Mouse (Mus musculus) frontal cortex, postnatal 36 days (tissue): ENCODE measurements around the gene Oaf.

Experiments used
- DNase-seq, 2 experiments: peaks; one replicate each; pipeline ENCODE4 v3.0.0; 2022; ENCODE audit warnings: low spot score in 2 of 2

Gene Oaf

DNA sequence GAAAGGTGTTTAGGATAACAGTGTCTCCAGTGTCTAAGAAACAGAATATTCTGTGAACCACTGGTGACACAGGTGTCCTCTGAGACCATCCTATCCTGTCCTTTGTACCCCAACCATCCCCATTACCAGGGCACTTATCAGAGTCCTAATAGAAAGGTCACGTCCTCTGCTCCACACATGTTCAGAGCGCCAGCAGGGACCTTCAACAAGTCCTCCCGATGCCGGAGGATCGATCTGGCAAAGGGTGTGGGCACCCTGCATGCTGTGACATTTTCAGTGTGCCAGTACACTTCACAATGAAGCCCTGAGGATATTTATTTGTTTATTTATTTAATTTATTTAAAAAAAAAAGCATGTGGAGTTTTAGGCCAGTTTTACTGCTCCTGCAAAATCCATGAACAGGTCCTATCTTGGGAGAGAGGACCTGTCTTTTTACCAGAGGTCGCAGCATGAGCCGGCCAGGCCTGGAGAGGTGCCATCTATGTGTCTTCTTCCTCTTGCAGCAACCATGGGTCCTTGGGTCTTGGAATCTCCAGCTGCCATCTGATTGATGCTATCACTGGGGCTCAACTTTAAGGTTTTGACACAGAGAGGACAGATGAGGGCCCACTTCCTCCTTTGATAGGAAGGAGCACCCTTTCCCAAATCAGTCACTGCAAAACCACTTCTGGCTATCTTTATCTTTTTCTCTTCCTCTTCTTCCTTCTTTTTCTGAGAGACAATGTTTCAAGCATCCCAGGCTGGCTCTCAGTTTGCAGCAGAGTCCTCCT is 6.3 kb upstream of the Oaf start:
- DNase-seq, result no peak

DNA sequence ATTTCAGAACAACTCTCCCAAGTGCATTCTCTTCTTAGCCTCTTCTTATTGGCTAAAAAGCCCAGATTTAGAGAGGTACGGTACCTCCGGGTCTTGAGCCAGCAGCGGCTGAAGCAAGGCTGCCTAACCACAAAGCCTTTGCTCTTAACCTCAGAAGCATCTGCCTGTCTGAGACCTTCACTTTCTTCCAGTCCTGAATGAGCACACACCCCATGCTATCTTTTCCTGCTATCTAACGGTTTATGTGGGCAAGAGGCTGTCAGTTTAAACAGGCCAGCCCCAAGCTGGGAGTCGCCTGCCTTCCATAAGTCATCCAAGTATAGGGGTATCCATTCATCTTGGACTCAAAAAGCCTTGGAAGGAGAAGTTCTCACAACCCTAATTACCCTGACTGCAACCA is 2.7 kb upstream of the Oaf start:
- no peak for DNase-seq

DNA sequence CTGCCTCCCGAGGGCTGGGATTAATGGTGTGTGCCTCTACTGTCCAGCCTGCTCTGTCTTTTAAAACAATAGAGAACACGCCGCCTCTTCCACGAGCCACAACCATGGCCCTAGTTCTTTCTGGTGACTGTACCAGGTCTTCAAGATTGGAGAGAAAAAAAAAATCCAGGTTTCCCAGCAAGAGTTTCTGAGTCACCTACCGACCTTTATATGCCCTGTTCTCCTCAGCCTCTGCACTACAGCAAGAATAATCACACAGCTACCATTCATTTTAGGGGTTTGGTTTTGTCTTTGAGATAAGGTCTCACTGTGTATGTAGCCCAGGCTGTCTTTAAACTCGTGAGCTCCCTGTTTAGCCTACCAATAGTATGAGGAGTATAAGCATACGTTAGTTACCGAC is 2.3 kb upstream of the Oaf start:
- no peak for DNase-seq

DNA sequence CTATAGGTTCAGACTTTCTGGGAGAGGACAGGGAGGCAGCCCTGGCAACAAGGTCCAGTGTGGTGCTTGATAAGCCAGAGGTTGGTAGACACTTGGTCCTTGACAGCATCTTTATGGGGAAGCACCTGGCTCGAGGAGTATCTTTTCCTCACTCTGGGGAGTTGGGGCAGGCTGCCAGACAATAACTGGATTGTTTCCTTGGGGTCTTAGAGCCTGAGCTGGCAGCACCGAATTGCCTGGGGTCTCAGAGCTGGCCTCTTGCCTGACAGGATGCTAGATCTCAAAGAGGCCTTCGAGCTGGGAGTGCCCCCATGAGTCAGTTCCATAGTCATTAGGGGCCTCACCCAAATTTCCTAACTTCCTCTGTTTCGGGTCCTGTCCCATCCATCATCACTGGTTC is 1.6 kb upstream of the Oaf start:
- no peak for DNase-seq

DNA sequence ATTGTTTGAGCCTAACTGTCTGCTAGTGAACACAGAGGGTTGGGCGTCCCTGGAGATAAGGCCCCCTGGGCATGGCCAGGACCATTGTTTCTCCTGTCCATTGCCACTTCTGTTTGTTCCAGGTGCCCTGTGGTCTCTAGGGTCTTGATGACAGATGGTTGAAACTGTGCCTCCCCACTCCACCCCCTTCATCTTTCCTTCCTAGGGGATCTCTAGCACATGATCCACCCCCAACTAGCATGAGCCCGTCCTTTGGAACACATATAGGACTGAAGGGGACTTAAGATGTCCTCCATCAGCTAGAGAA is 836 bp upstream of the Oaf start:
- no peak for DNase-seq

DNA sequence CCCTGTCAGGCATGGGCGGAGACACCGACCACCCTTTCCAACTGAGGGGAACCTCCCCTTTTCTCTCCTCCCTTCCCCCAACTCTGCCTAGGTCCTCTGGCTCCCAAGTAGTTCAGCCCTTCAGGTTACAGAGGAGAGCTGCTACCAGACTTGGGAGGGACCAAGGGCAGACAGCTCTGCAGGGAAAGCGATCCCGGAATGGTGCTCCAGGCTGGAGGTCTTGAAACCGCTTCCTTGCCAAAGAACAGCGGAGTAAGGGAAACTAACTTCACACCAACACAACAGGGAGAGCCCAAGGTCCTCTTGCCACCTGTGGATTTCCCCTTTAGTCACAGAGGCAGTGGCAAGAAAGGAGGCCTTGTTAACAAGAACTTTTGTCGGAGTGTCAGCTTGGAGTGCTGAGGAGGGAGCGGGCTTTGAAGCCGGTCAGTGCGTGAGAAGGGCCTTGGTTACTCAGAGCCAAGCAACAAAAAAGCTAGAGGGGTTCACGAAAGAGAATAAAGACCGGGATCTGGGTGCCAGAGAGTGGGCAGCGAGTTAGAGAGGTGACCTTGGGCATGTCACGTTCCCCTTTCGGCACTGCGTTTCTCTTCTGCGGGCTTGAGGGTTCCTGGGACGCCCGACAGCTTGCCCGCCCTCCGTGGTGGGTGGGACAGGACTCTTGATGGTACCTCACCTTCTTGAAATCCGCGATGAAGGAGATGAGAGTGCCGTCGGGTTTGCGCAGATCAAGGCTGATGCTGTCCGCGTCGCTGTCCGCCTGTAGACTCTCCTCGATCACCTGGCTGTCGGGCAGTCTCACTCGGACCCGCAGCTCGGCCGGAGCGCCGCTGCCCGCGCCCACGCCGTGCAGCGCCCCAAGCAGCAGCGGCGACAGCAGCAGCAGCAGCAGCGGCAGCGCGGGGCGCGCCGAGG is 823 bp downstream of the Oaf start:
- no peak for DNase-seq

DNA sequence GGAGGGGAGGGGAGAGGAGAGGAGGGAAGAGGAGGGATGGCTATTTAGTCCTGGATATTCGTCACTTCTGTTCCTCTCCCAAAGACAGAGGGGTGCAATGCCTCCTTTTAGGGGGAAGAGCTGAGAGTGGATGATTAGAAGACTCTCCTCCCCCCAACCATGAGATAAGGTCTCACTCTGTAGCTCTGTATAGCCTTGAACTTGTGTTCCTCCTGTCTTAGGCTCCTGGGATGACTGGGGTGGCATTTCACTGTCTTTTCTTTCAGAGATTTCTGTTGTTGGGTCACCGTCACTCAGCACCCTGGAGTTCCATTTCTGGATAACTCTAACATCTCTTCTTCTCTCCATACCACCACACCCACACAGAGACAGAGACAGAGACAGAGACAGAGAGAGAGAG is 1.5 kb downstream of the Oaf start:
- no peak for DNase-seq

DNA sequence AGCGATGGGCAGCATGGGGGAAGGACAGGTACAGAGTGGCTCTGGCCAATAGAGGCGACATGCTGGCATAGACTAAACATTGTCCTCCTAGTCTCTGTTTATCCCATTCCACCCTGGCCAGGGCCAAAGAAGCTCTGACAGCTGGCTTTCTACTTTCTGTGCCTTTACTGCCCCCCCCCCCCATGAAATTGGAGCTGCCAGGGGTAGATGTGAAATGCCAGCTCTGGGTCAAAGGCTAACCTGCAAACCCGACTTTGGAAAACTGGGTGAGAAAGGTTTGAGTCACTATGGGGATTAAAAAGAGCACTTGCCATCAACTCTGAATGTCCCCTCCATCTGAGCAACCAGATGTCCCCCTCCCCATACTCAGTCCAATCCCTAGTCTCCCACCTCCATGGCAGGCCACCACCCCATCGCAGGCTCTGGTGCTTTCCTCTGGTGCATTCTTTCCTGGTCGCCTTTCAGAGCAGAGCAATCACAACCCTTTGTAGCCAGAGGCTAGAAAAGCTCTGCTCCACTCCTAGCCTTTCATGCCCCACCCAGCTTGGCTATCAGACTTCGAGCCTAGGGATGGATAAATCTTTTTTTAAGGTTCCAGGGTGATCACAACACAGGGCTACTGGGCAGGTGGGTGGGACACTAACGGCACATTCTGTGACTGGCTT is 2.5 kb downstream of the Oaf start:
- no peak for DNase-seq

DNA sequence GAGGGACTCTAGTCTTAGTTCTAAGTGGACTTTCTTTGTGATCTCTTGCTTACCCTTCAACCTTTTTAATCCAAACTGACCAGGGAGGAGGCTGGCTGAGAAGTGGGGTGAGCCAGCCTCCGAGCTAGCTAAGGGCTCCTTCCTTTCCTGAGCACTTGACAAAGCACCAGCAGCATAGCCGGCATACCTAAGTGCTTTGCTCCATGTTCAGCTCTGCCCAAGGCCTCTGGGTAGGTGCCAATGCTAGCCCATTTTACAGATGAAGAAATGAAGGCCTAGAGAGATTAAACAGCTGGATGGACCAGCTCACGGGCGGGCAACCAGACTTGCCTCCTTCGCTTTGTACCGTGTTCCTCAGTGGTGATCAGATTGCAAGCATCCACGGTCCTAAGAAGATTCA is 3.1 kb downstream of the Oaf start:
- DNase-seq, result no peak

DNA sequence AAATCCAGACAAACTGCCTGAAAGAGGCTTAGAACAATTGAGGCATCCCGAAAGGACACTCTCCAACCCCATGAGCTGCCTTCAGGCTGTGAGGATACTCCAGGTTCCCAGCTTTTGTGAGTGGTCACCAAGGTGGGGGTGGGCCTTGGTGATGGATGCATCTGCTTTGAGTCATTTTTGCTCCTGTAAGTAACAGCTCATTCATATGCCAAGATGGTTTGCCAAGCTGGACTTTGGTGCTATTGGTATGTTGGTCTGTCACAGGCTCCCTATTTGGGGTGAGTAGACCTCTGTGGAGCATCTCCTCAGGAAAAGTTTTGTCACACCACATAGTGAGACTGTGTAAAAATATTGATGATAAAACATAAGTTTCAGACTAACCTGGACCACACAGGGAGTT is 3.6 kb downstream of the Oaf start:
- no peak for DNase-seq

DNA sequence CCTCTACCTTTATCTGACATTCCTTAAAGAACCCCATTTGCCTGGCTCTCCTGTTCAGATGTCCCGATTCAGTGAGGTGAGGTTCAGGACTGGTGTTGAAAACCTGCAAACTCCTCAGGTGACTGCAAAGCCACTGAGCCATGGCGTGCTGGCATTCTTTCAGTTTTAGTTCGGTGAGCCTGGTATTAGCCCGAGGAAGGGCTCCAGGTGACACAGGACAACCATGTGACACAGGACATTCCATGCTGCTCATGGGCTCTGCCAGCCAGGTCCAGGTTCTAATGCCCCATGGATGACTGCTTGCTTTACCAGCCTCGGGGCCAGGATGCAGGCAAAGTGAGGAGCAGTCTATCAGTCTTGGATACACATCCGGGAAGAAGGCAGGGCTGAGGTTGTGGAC is 4.4 kb downstream of the Oaf start:
- DNase-seq, result no peak

DNA sequence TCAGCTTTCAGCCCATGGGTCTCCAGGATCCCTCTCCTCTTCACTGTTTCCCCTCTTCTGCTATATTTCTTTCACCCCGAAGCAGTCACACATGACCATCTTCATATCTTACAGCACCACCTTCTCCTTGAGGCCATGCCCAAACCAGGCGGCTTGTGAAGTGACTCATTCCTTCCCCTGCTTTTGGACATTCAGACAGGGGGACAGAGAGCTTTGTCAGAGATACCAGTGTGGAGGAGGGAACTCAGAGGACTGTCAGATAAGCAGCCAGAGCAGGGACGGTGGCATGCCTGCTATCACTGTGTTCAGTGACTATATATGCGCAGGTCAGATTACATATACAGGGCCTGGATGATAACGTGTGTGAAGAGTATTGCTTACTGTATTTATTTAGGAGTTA is 5.2 kb downstream of the Oaf start:
- no peak for DNase-seq

DNA sequence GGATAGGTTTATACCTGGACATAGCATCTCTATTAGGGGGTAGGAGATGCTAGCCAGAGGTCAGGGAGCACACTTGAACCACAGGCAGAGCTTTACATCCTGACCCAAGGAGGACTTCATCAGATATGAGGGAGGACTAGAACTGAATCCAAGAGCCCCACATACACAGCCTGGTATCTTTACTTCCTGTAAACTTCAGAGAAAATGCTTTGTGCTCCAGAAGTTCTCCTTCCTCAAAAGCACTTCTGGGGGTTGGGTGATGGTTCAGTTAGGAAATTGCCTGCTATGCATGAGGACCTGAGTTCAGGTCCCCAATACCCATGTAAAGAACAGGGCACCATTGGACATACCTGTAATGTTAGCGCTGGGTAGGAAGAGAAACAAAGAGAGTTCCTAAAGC is 6.2 kb downstream of the Oaf start:
- no peak for DNase-seq

DNA sequence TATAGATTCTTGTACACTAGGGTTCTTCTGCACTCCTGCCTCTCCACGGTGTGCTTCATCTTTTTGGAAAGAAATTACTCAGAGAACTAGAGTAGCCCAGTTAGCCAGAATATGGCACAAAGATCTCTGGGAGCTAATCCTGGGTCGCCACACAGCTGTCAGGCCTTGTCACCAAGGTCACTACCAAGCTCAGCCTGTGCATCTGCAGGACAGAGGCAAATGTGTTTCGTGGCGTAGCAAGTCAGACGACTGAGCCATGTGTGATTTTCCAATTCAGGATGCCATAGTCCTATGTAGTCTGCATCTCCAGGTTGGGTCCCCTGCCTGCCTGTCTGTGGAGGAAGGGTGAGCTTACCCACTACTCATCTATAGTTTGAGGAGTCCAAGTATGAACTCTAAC is 6.7 kb downstream of the Oaf start:
- no peak for DNase-seq

DNA sequence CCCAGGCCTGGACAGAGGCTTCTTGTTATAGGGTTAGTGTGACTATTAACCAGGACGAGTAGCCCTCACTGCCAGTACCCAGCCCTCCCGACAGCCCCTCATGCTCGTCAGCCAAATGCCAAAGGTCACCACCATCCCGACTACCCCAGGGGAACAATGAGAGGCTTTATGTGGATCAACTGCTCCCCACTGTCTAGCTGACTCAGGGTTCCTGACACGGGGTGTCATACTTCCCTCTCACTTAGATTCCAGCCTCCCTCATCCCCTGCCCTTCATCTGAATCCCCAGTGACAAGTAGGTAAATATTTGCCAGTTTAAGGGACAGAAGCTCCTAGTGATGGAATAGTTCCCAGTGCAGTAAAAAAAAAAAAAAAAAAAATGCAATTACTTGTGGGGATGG is 7.4 kb downstream of the Oaf start:
- DNase-seq, result no peak

DNA sequence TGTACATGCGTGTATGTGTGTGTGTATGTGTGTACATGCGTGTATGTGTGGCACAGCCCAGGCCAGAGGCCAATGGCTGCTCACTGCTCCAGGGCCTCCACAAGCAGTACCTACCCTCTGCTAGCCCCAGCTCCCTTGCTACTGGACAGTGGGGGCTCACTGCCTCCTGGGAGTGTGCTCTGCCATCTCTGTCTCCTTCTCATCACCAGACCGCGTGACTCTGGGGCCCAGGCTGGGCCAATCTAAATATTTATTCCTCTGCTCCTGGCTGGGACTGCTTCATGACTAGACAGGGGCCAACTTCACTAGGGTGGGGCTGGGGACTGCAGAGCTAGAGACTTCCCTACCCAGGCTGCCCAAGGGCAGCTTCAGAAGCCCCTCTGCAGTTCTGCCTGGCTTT is 7.9 kb downstream of the Oaf start:
- DNase-seq, result no peak

DNA sequence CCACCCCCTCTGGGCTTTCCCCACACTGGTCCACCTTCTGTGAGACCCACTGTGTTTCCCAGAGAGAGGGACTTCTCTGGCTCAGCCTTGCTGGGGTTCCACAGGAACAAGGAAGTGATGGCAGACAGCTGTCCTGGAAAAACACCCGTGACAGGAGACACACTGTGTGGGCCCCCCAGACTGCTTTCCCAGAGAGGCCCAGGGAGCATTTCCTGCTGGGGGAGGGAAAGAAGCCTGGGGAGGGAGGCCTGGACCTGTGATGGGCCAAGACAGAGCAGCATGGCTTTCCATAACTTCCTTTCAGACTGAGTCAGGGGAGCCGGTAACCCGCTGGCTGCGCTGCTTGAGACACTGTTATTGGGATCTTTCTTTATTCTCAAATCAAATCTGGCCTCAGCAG is 8.8 kb downstream of the Oaf start:
- no peak for DNase-seq

DNA sequence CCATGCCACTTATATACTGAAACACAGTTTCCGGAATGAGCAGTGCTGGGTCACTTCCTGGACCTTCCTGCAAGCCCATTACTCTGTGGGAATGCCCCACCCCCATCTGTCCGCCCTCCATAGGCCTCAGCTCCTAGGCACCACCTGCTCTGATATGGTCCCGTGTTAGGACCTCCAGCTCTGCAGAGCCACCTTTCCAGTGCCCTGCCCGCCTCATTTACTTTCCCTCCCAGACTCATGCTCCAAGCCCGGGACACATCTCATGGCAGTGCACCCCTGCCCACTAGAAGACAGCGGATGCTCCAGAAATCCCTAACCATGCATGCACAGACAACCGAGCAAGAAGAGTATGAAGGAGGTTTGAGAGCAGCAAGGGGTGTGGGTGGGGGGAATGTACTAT is 9.7 kb downstream of the Oaf start:
- no peak for DNase-seq

DNA sequence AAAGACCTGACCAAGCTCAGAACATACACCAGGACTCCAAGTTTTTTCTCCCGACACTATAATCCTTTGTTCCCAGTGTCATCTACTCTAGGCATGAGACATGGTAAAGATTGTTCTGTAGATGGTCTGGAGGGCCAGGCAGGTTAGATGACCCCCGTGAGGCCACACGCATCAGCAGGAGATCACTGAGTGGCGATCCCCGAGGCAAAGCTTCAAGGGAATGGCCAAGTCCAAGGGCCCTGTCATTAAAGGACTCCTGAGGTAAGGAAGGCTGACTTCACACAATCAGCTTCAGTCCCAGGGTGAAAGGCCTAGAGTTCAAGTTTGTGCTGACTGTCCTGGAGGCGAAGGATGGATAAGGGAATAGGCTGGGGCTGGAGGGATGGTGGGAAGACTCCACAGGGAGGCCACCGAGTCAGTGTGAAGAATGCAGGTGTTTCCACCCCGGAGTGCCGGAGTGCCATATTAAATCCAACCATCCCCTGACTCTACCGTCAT is 10.3 kb downstream of the Oaf start:
- DNase-seq, result no peak

DNA sequence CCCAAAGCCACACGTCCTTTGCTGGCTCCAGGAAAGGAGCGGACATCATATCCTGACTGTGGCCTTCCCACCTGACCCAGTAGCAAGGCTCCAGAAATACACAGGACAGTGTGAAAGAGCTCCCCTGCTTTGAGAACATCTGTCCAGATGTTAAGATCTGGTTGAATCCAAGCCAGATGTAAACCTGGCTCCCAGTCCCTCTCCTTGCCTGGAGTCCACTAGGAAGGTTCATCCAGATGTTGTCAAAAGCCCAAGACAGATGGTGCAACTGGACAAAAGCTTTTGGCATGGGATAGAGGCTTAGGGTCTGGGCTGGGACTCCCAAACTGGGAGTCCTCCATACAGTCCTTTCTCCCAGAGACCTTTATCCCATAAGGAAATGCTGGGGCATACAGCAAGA is 11.0 kb downstream of the Oaf start:
- DNase-seq, result no peak

DNA sequence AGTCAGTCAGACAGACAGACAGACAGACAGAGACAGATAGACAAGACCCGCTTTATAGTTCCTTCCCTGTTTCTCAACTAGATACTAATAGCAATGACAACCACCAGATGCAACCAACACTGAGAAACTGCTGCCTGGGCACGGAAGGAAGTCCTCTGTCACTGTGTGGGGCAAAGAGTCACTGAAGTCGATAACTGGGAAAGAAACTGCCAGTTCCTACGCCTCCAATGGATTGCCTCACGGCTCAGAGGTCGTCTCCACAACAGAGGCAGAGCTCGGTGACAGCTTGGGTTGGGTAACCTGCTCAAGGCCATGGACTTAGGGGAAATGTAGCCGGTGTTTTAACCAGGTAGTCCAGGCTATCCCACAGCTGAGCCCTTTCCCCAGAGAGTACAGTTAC is 12.1 kb downstream of the Oaf start:
- no peak for DNase-seq

DNA sequence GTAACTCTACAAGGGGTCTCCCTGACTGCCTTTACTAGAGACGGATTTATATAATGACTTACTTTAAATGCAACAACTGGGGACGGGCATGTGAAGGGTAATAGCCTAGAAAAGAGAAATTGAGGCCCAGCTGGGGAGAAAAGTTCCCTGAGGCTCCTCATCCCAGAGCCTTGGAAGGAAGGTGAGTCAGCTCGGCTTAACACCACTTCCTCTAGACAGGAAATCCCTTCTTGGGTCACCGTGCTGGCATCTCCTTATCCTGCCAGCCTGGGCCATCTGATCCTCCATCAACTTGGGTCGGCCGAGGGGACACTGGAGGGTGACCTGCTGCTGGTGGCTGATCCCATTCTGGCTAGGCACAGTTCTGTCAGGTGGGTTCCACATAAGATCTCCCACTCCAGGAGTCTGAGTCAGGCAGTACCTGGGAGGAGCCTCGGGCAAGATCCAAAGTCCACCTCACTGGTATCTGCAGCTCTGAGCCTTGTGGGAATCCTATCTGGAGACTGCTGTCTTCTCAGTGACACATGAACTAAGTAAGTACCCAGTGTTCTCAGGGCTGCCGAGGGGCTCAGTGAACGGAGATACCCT is 13.0 kb downstream of the Oaf start:
- no peak for DNase-seq
